Mouse (Mus musculus) gastrocnemius, postnatal 10 days (tissue): ENCODE measurements around the gene Tril. TPM values are rescaled to one million over a fixed set of nuclear protein-coding genes. Genes with fewer than 3 reads are reported as not detected.

ENCODE experiments used
- total RNA-seq, 2 experiments: library from RNA; stranded (reverse); gene quantifications; 2 replicates each; pipeline ENCODE4 v1.2.3; 2021

Gene Tril
- total RNA-seq, 2 experiments from 2014 or later: 16.8 to 18.1 TPM

Other genes with a start within 250 kb of the Tril start
- not detected for gene Cpvl, start 157.8 kb upstream of the Tril start, total RNA-seq
- 1 to 10 TPM; 7.1 to 7.8 TPM for gene Chn2, start 218.7 kb upstream of the Tril start, total RNA-seq